Mouse (Mus musculus): ENCODE data around the gene Prkag3.
A peak's percentile ranks its signal among the peaks of the same experiment; 100 is the strongest.

The Prkag3 gene

DNA sequence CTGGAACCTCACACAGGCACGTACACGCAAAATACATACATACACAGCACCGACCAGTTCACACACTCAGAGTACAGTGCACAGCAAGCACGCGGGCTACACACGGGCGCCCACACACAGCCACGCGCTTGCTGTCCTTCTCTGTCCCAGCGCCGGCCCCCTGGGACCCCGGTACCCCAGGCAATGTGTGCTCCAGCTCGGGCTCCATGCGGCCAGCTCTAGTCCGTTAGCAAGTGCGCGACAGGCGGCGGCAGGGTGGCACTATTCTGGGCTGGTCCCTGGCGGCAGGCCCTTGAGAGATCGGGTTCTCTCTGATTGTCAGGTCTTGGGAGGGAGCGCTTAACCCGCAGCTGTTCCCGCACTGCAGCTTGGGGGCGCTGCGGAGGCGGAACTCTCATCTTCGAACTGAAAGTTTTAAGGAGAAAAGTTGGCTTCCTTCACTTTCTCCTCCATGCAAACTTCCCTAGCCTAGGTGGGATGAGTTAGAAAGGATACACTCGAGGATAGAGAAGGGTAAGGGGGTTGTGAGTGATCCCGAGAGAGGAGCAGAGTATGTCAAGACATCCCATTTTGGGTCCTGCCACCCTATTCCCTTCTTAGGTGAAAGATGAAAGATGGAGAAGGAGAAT is at the start of gene Prkag3:
TSS of gene Prkag3 (minus strand) at position 579 of the 629 bp plus-strand sequence.
- peak; percentile 21 to 53 for DNase-seq

DNA sequence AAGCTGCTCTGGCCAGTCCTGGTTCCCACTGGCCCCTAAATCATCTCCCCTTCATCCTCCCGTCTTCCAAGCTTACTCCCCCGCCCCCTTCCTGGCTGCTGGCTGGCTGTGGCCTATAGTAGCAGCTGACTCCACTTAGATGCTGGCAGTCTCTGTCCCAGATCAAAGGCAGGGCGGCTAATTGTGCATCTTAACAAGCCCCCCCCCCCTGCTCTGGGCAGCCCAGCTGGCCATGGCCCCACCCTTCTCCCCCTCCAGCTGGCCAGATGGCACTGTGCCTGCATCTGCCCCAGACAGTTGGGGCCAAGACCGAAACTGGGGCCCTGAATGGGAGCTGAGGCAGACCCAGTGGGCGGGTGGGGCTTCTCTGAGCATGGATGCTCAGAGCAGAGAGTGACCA is 48.4 kb upstream of the Prkag3 start:
- DNase-seq: peak in 1 of 2 experiments; percentile 14

DNA sequence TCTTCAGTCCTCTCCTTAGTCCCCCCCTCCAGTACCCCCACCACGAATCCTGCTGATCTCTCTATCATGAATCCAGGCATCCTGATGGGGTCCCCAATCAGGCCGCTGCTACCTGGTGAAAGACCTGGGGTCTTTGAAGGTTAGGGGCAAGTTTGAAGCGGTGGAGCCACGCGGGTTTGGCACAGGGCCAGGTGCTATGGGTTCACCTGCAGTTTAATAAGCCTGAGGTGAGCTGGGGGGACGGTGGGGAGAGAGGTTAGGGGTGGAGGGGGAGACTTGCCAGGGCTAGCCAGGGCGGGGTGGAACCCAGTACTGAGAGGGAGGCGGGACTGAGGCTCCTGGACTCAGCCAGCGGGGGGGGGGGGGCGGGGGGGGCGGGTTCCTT is 46.1 kb upstream of the Prkag3 start:
- DNase-seq: peak in 1 of 2 experiments; percentile 28

DNA sequence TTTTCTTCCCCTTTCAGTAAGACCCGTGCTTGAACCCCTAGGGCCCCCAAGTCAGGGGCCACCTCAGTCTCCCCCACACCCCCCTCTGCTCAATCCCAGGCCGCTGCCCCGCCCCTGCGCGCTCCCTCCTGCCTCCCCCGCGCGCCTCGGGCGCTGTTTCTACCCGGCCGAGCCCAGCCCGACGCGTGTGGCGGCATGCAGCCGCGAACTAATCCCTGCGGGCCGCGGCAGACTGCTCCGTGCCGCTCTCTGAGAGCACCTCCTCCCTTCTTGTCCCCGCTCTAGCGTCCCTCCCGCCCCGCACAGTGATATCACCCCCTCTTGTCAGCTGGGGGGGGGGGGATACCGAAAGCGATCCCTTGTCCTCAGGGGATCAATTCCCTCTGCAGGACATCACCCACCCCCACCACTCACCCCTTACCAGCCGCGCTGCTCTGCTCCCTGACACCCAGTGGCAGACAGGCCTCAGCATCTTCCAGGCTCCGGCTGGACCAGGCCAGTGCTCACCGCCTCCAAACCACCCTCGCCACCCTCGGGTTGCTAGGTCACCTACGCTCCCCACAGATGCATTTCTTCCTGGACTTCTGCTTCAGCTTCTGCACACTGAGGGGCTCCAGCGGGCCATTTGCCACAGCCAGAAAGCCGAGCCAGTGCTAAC is 45.6 kb upstream of the Prkag3 start:
- peak in 1 of 2 experiments; percentile 57 for DNase-seq

DNA sequence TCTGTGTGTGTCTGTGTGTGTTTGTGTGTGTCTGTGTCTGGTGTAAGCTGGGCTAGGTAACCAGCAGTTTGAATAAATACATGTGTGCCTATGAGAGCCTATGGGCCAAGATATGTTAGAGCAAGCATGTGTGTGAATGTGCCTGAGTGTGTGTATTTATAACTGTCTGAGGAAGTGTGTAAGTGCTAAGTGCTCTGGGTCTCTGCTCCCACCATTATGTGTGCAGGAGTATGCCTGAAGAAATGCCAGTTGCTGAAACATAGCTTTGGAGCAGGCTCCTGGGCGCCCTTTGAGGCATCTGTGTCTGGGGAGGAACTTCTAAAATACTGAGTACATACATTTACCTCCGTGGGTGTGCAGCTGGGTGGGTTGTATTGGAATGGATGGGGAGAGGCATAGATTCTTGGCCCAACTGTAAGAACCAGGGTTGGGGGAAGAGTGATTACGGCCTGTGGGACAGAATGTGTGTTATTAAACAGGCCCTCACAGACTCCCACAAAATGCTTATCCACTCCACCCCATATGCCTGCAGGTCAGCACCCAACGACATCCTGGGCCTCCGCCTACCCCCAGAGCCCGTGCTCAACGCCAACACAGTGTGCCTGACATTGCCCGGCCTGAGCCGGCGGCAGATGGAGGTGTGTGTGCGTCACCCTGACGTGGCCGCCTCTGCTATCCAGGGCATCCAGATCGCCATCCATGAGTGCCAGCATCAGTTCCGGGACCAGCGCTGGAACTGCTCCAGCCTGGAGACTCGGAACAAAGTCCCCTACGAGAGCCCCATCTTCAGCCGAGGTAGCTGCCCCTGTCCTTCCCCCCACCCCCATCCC is 44.0 kb upstream of the Prkag3 start:
- peak in 1 of 2 experiments; percentile 35 for DNase-seq

DNA sequence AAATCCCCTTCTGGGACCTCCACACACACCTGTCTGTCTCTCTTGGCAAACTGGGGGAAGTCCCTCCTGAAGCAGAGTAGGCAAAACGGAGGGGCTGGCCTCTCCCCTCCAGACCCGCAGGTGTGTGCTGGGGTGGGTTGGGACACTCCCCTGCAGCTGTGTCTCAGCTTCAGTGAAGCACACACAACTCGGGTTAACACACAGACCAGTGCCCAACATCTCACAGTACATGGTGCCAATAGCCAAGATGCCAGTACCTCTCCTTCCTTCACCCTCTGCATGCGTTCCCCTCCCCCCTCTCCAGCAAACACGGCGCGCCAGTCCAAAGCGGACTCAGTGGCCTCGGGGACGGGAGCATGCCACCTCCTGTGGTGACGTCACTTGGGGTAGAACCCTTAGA is 42.2 kb upstream of the Prkag3 start, which contains the start of gene Wnt10a:
TSS of gene Wnt10a (plus strand) at position 268 of the 400 bp plus-strand sequence.
- DNase-seq: no peak

DNA sequence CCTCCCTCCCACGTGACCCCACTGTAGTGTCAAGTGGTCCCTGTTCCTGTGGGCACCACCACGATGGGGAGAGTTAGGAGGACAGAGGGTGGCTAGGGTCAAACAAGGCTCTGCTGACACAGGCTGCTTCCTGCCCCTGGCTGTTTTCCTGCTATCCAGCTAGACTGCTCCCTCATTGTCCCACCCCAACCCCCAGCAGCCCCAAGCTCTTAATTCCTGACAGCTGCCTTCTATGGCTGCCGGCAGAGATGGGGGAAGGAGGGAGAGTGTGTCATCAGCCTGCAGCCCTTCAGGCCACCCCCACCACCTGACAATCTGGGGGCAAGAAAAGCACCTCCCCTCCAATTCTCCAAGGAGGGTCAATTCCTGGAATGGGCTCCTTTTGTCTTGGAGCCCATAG is 41.1 kb upstream of the Prkag3 start:
- DNase-seq: no peak

DNA sequence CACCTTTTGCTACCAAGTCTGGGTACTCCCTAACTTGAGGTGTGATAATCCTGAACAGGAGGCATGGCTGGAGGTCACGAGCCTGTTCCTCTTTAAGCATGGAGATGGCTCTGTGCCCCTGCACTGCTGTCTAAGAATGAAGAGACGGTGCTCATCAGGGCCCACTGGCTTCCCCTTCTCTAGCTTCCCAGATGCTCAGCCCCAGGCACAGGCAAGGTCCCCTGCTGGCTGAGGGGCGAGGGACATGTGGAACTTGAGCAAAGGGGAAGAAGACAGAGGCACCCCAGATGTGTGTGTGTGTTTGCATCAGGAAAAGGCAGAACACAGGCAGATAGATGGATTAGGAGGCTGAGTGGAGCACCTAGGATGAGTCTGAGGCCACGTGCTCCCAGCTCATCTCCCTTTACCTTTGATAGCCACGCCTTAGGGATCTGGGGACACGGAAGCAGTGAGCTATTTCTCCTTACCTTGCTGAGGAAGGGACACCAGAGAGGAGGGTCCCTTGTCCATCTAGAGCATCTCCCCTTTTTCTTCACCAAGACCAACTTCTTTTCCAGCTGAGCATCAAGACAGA is 39.7 kb upstream of the Prkag3 start:
- DNase-seq: no peak

DNA sequence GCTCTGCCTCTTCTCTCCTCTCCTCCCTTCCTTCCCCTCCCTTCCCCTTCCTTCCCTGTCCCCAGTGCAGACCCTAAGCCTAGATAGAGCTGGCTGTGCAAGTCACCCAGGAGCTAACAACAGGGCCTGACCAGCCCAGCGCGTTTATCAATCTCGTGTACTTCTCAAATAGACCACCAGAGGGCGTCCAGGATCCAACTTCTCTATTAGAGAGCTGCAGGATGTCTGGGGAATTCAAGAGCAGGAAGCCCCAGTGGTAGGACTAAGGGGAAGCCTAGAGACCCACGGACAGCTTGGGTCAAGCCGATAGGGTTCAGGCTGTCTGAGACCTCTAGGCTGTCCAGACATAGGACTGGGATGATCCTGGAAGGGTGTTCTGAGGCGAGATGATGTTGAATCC is 38.8 kb upstream of the Prkag3 start:
- peak; percentile 74 to 87 for DNase-seq

DNA sequence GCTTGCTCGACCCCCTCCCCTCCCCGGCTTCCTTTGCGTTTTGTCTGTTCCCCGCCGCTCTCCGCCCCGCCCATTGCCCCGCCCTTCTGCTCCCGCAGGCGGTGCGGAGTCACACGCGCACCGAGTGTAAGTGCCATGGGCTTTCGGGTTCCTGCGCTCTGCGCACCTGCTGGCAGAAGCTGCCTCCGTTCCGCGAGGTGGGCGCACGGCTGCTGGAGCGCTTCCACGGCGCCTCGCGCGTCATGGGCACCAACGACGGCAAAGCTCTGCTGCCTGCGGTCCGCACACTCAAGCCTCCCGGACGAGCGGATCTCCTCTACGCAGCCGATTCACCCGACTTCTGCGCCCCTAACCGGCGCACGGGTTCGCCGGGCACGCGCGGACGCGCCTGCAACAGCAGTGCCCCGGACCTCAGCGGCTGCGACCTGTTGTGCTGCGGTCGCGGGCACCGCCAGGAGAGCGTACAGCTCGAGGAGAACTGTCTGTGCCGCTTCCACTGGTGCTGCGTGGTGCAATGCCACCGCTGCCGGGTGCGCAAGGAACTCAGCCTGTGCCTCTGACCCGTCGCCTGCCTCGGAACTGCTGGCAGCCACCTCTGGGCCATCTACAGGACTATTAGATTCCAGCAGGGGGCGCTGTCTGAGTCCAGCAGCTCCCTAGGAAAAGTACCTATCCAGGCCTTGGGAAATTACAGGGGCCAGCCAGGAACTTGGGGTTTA is 35.2 kb upstream of the Prkag3 start:
- DNase-seq: peak in 1 of 2 experiments; percentile 71

DNA sequence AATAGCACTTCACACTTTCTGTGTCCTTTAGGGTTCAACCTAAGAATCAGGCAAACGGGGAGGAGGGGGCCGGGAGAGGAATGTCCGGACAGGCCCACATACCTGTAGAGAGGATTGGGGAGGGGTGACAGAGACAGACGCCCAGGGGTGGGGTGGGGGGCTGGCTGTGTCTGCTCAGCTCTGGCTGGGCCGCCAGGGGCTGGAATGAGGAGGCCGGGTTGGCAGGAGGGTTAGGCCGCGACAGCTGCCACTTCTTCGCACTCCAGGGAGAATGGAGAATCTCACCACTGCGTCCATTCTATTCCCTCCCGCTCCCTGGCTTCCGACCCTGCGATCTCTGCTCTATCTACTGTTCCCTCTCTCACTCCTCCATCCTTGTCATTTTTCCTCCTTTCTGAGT is 34.5 kb upstream of the Prkag3 start:
- DNase-seq: no peak

DNA sequence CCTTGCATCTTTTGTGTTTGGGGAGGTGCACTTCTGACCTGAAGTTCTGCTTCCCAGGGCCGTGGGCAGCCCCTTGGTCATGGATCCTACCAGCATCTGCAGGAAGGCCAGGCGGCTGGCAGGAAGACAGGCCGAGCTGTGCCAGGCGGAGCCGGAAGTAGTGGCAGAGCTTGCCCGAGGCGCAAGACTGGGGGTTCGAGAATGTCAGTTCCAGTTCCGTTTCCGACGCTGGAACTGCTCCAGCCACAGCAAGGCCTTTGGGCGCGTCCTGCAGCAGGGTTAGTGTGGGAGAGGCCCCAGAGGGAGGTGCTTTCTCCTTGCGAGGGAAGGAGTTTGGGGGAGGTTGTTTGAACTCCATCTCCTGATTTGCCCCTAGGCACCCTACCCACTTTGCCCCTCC is 33.0 kb upstream of the Prkag3 start:
- DNase-seq: no peak

DNA sequence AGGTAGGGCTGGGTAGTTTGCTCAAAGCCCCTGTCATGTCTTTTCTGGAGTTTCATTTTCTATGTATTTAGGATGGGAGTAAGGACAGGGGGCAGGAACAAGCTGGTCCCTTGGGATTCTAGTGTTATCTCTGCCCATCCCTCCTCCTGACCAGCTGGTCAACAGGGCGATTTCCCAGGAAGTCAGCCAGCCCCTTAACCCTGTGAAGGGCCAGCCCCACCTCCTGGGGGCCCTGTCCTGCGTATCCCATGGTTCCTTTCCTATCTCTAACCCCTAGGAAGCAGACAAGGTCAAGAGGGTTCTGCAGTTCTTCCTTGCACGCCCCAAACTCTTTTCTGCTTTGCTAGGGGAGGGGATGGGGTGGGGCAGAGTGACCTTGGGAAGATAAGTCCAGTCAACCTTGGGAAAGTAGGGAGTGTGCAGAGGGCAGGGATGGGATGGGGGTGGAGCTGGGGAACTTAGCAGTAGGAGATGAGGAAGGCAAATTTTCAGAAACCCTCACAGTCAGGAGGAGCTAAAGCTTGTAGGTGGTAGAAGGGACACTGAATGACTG is 30.0 kb upstream of the Prkag3 start:
- DNase-seq: no peak

DNA sequence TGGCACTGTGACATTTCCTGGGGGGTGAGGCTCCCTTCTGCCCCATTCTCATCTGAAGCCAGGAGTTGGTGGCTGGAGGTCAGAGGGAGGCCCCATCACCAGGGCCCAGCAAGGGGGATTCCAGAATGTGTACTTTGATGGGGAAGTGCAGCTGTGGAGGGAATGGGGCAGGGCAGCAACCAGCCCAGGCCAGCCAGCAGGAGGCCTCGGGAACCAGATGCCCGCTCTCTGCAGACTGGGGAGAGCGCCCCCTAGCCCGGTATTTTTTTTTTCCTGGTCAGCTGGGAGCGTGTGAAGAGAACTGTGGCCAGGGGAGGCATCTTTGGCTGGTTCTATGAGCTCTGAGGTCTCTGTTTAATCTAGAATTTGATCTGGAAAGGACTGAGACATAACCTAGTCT is 26.8 kb upstream of the Prkag3 start:
- peak in 1 of 2 experiments; percentile 38 for DNase-seq

DNA sequence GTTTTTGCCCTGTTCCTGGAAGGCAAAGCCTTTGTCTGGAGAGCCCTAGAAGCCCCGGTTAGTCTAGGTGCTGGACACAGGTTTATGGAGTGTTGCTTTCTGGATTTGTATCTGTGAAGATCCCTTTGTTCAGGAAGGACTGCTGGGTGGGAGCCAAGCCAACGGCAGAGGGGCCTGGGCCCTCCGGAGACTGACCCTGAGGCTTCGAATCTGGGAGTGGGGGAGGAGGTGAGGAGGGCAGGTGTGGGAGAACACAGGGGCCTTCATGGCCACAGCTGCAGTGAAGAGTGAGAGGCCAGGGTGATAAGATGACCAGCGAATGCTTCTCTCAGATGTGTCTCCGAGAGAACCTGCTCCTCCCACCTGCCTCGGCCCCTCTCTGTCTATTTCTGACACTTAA is 25.0 kb upstream of the Prkag3 start:
- no peak for DNase-seq

DNA sequence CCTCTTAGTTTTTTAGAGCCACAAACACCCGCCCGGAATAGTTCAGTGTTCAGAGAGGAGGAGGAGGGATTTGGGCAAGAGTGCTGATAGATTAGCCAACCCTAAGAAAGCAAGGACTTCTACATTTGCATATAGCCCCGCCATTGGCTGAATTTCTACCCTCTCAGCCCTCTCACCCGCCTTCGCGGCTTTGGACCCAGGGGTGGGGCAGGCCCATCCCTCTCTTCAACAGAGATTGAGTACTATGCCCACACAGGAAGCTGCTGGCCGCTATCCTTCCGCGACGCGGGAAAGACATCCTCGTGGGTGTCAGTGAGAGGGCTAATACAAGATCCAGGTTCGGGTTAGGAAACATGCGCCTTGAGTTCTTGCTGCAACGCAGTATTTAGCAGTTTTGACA is 24.1 kb upstream of the Prkag3 start:
- peak; percentile 74 to 80 for DNase-seq

DNA sequence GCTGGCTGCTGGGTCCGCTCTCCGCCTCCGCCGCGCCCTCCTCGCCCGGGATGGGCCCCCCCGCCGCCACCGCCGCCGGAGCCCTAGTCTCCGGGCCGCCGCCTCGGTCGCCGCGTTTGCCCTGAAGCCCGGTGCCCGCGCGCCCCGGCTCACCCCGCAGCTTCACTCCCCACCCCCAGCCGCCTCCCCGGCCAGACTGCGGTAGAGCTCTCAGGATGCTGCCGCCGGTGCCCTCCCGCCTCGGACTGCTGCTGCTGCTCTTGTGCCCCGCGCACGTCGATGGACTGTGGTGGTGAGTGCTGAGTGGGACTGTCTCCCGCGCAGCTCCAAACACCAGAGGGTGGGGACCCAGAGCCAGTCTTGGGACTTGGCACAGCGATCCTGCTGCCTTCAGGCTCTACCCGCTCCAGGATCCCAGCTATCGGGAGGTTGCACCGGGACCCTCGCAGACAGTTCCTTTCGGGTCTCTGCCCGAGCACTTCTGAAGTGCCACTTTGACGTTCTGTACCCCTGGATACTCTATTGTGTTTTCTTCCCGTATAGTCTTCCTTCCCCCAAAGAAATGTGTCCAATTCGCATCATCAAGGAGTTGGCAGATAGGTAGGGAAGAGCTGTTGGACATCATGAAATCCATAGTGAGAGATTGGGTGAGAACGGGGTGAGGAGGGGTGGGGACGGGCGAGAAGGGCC is 23.1 kb upstream of the Prkag3 start:
- DNase-seq: peak in 1 of 2 experiments; percentile 37

DNA sequence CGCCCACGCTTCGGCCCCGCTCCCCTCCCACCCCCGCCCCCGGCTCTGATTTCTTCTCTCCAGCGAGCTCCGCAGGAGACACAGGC is 22.7 kb upstream of the Prkag3 start, which contains the start of gene Wnt6:
TSS of gene Wnt6 (plus strand) at position 48 of the 86 bp plus-strand sequence.
- DNase-seq: no peak

DNA sequence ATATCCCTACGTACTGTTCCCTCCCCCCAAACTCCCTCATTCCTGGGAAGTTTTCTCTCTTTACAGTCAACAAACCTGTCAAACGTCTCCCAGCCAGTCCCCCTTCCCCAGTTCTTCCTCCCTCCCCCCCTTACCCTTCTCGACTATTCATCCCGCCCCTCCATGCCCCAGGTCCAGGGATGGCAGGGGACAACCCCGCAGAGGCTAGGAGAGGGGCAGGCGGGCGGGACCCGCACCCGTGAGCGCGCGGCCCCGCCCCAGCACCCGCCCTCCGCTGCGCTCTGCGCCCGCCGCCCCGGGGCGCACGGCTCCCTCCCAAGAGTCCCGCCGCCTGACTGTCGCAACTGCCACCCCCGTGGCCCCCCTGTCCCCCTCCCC is 22.4 kb upstream of the Prkag3 start:
- no peak for DNase-seq

DNA sequence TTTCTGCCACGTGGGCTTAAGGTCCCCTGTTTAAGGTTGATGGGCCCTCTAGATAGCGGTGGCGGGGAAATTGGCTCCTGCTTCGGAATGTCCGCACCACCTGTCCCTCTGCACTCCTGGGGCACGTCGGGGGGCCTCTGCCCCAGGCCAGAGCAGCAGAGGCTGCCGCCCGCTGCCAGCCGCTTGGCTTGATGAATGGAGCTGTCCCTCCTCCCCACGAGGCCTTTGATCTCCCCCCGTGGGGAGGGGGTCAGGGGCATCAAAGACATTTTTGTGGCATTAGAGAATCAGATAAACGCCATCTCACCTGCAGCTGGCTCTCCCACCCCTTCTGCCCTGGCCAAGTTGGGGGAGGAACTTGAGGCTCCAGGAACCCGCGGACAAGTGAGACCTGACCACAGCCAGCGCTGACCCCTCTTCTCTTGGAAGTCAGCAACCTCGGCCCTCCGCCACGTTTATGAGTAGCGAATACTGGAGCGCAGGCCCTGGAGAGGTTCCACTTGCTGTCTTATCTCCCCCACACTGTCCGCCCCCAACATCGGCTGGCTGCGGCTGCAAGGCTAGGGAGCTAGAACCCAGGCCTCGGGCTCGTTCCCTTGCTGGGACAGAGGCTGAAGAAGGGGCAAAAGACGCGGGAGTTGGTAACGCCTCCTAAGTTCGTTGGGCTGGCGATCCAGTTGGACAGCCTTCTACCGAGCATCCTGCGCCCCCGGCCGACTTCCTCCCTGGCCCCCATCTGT is 21.9 kb upstream of the Prkag3 start:
- DNase-seq: no peak

DNA sequence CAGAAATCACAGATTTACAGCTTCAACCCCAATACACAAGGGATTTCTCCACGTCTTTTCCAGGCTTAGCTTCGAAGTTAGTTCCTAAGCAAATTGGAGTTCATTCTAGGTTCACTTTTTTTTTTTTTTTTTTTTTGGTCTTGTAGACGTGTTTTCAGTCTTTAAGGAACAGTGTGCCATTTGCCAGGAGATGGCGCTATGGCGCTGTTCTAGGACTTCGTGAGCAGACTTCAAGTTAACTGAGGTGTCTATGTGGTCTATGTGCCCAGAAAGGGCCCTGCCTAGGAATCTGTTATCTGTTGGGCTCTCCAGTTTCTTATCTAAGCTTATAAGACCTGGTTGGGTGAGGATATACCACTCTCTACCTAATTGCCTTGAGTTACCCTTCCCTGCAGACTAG is 14.1 kb upstream of the Prkag3 start:
- DNase-seq: peak; percentile 34 to 72

DNA sequence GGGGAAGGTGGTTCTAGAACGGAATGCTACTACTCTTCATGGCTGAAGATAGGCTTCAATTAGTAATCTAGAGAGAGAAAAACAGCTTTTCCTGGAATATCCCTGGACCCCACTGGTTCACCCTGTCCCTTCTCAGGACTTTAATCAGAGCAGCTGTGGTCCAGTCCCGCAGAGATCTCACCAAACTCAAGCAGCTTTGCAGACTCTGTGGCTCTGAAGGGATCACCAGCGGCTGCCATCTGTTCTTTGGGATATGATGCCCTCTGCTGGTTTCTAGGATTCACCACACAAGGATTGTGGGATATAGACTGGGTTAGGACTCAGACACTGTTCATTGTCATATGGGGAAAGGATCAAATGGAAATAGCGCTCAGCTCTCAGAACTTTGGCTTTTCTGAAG is 10.8 kb upstream of the Prkag3 start:
- peak; percentile 30 to 51 for DNase-seq

All from cerebellum, postnatal 25 days (tissue).